Mouse (Mus musculus): Measurements from ENCODE around the gene Esrrg.

GRCm38 (mm10) chr1:187721035-187721434 is 112.4 kb downstream of the Esrrg start:
- no peak for TF ChIP-seq MYC (IDR thresholded peaks at IDR 0.05; ENCODE audit: low read depth, low read length)
- no peak for TF ChIP-seq CHD2 (IDR thresholded peaks at IDR 0.05; ENCODE audit: low read length)
- TF ChIP-seq TAL1 (IDR thresholded peaks at IDR 0.05; ENCODE audit: low read length) = no peak
- TF ChIP-seq GABPA (IDR thresholded peaks at IDR 0.05; ENCODE audit: low read depth, low read length) = no peak
- no peak for TF ChIP-seq KAT2A (conservative IDR thresholded peaks at IDR 0.05; ENCODE audit: low read depth, low read length)
- no peak for TF ChIP-seq SIN3A (IDR thresholded peaks at IDR 0.05; ENCODE audit: low read length)
- TF ChIP-seq E2F4 (IDR thresholded peaks at IDR 0.05; ENCODE audit: borderline replicate concordance, low read depth, low read length) = no peak
